Mouse (Mus musculus) kidney, postnatal 0 days (tissue): ENCODE results near the gene Stk25. TPM values are rescaled to one million over a fixed set of nuclear protein-coding genes. Genes with fewer than 3 reads are reported as not detected.

Experiments used
- ATAC-seq: fragments of 200-750 bp; cut with Nextera tagmentation; replicated peaks from 2 replicates; pipeline ENCODE4 v1.8.0; 2017; ENCODE audit warnings: low read depth, moderate number of reproducible peaks, moderate TSS enrichment, moderate library complexity; ENCODE audit not compliant: low FRiP score
- DNase-seq: peaks from one replicate; pipeline ENCODE4 v3.0.0-alpha.2; 2016; ENCODE audit warnings: low spot score
- H3K27ac ChIP-seq: fragments of 300-500 bp; sonication (generic); 2 replicates; pipeline ENCODE4 v1.5.1; 2014; ENCODE audit warnings: mild to moderate bottlenecking
- H3K27me3 ChIP-seq: fragments of 300-500 bp; sonication (generic); 2 replicates; pipeline ENCODE4 v1.6.1; 2014; ENCODE audit warnings: low read length, mixed read lengths; ENCODE audit not compliant: insufficient read depth
- H3K36me3 ChIP-seq: fragments of 300-500 bp; sonication (generic); 2 replicates; pipeline ENCODE4 v1.6.1; 2014; ENCODE audit warnings: low read length, mixed read lengths; ENCODE audit not compliant: insufficient read depth
- H3K4me1 ChIP-seq: fragments of 300-500 bp; sonication (generic); replicated peaks from 2 replicates; pipeline ENCODE4 v1.6.1; 2014; ENCODE audit warnings: antibody characterized with exemption, low read length, mixed read lengths; ENCODE audit not compliant: insufficient read depth
- H3K4me2 ChIP-seq: fragments of 300-500 bp; sonication (generic); 2 replicates; pipeline ENCODE4 v1.6.1; 2014; ENCODE audit warnings: mild to moderate bottlenecking, low read length, moderate library complexity, mixed read lengths
- H3K4me3 ChIP-seq: fragments of 300-500 bp; sonication (generic); replicated peaks from 2 replicates; pipeline ENCODE4 v1.5.1; 2014; ENCODE audit warnings: low read depth, low read length
- H3K9ac ChIP-seq: fragments of 300-500 bp; sonication (generic); 2 replicates; pipeline ENCODE4 v1.6.1; 2014; ENCODE audit warnings: low read depth, low read length
- H3K9me3 ChIP-seq: fragments of 300-500 bp; sonication (generic); replicated peaks from 2 replicates; pipeline ENCODE4 v1.6.1; 2016; ENCODE audit warnings: low read length, inconsistent platforms, mixed read lengths
- CTCF ChIP-seq: IDR thresholded peaks from 2 replicates; pipeline ENCODE4 v1.5.1; 2016; ENCODE audit warnings: antibody characterized with exemption, low read depth, mild to moderate bottlenecking, moderate library complexity
- WGBS: fragments of 180-500 bp; shearing (Covaris S2); extraction: QIAGEN DNeasy Blood & Tissue Kit; methylation state at CpG from one replicate; pipeline ENCODE4 v1.1.7; 2014; 5-methylcytosine and 5-hydroxymethylcytosine counted together
- polyA plus RNA-seq: library from polyadenylated mRNA; unstranded; fragments of >200 nt; fragmentation: Nextera tagmentation; extraction: Ambion mirVana; gene quantifications from 2 replicates; pipeline ENCODE4 v1.2.1, GENCODE M21; 2015

Stk25 gene
- polyA plus RNA-seq, 1 experiment from 2014 or later: 174 TPM

DNA sequence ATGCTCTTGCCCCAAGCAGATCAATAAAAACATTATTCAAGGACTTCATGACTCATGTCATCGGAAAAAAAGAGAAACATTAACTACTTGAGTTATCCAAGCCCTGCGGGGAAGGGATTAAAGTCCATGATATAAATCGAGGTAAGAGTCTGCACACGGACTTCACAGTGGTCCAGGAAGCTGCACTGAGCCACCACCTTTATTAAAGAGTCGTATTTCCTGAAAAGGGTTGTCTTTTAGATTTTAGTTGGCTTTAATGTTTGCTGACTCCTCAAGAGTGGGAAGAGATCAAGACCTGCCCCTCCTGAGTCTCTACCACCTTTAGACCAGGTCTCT is 1.5 kb downstream of the Stk25 start:
- 61% methylated on average over 5 of the region's 5 CpGs for WGBS

DNA sequence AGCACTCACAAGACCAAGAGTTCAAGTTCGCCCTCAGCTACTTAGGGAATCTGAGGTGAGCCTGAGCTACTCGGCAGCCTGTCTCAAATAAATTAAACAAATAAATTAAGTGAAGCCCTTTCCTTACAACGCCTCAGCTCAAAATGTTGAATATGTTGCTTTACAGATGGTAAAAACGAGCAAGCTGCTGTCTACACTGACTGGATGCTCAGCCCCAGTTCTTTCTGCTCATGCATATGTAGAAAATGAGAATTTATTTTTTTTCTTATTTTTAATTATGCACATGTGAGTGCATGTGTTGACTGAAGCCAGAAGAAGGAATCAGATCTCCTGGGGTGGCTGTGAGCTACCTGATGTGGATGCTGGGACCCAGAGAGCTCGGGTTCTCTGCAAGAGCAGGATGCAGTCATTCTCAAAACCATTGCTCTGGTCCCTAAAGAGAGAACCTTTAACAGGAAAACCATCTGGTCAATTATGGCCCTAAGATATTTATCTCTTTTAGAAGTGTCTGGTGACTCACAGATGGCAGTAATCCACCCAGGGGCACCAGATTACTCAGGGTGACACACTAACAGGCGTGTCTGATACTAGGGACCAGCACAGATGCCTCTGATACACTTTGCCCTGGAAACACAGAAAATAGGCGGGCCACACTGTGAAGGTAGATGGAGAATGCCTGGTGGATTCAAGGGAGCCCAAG is 2.0 kb downstream of the Stk25 start:
- TF ChIP-seq CTCF: no peak
- H3K9ac ChIP-seq: no peak overlapping the region
- DNase-seq: no peak
- H3K27ac ChIP-seq: no peak overlapping the region
- H3K4me2 ChIP-seq: no peak overlapping the region
- 65% methylated on average over 7 of the region's 7 CpGs for WGBS
- no peaks in the 10 kb centered on the region for H3K27me3 ChIP-seq
- no peak overlapping the region for H3K4me3 ChIP-seq
- no peaks in the 10 kb centered on the region for H3K9me3 ChIP-seq
- no peaks in the 10 kb centered on the region for H3K36me3 ChIP-seq
- ATAC-seq: no peak
- H3K4me1 ChIP-seq: no peaks in the 10 kb centered on the region

More for the DNA sequence above, 1.5 kb downstream of the Stk25 start:
- Histone ChIP-seq H3K27me3 (no peaks in the 10 kb centered on the region), H3K4me1 (no peaks in the 10 kb centered on the region), H3K9me3 (no peaks in the 10 kb centered on the region), H3K4me2 (no peak overlapping the region), H3K9ac (no peak overlapping the region), H3K4me3 (no peak overlapping the region), H3K36me3 (no peaks in the 10 kb centered on the region), H3K27ac (no peak overlapping the region)
- DNase-seq (no peak), ATAC-seq (no peak)
- no peak for TF ChIP-seq CTCF

DNA sequence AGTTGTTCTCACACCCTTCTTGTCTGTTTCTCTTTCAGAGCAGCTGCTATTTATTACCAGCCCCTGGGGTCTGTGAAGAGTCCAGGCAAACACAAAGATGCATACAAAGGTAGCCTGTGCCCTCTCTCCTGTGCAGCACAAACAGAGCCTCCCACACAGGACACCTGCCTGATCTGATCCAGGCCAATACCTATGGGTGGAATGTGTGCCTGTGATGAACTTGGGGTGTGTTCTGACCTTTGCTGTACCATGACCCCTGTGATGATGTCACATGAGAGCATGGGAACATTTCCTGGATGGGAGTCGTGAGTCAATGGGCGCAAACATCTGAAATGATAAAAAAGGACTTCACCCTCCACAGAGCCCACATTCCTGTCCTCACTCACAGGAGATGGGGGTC is 3.7 kb downstream of the Stk25 start:
- no peak overlapping the region for H3K9ac ChIP-seq
- H3K4me3 ChIP-seq: no peak overlapping the region
- ATAC-seq (no peak), DNase-seq (no peak)
- WGBS: 68% methylated on average over 2 of the region's 2 CpGs
- no peaks in the 10 kb centered on the region for H3K27me3 ChIP-seq
- no peaks in the 10 kb centered on the region for H3K9me3 ChIP-seq
- no peak for TF ChIP-seq CTCF
- no peaks in the 10 kb centered on the region for H3K4me1 ChIP-seq
- H3K4me2 ChIP-seq: no peak overlapping the region
- no peaks in the 10 kb centered on the region for H3K36me3 ChIP-seq
- H3K27ac ChIP-seq: no peak overlapping the region

DNA sequence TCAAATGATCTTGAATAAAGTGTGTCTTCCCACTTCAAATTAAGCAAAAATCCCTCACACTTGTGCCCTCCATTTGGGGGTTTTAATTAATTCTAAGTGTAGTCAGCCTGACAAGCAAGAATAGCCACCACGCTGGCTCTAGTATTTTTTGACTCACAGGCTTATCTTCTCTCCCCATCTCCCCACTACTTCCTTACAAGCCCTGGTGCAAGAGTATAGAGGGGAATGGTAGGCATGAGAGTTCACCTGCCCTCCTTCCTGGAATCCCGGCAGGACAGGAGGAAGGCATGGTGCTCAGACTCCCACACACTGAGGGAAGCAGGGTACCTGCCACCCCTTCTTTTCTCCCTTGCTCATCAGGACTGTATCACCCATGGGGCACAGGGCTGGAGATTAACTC is 4.2 kb downstream of the Stk25 start:
- no peak overlapping the region for H3K27ac ChIP-seq
- H3K4me1 ChIP-seq: no peaks in the 10 kb centered on the region
- TF ChIP-seq CTCF: no peak
- H3K9me3 ChIP-seq: no peaks in the 10 kb centered on the region
- H3K4me3 ChIP-seq: no peak overlapping the region
- DNase-seq (no peak), ATAC-seq (no peak)
- H3K27me3 ChIP-seq: no peaks in the 10 kb centered on the region
- H3K4me2 ChIP-seq: no peak overlapping the region
- 12% methylated on average over 2 of the region's 2 CpGs for WGBS
- H3K9ac ChIP-seq: no peak overlapping the region
- H3K36me3 ChIP-seq: no peaks in the 10 kb centered on the region

DNA sequence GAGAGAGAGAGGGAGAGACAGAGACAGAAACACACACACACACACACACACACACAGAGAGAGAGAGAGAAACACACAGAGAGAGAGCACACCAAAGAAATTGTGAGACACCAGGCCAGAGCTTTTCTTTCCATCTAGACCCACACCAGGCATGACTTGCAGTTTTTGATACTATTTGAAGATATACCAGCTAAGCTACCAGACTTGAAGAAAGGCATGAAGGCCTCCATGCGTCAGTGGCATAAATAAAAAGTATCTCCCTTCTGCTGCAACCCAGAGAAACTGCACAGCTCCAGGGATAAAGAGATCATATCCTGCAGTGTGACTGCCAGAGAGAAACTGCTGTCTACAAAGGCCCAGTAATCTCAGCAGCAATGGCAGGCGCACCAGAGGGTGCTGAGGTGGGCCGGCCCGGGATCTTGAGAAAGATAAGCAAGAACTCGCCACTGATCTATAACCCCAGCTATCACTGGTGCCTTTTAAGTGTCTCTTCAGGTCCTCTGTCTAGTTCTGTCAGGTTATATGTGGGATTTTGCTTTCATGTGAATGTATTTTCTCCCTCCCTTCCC is 8.8 kb downstream of the Stk25 start:
- no peak overlapping the region for H3K9ac ChIP-seq
- no peaks in the 10 kb centered on the region for H3K36me3 ChIP-seq
- DNase-seq (no peak), ATAC-seq (no peak)
- no peak overlapping the region for H3K4me3 ChIP-seq
- no peak overlapping the region for H3K4me2 ChIP-seq
- H3K4me1 ChIP-seq: no peaks in the 10 kb centered on the region
- no peak for TF ChIP-seq CTCF
- H3K27ac ChIP-seq: no peak overlapping the region
- no peaks in the 10 kb centered on the region for H3K27me3 ChIP-seq
- 75% methylated on average over 5 of the region's 5 CpGs for WGBS
- no peaks in the 10 kb centered on the region for H3K9me3 ChIP-seq

DNA sequence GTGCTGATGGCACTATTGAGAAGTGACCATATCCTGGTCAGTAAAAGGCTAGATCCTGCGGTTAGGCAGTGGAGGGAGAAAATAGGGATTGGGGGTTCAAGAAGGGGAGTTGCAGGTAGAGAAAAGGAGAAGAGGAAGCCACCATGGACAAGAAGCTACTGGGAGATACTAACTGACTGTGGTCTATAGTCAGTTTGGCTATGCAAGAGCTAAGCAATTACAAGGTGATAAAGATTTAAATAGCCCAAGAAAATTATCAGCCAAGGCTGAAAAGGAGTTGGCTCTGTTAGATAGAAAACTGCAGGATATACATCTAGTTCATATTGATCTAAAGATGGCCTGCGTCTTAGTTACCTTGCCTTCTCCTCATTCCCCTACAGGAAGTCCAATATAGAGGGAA is 15.8 kb downstream of the Stk25 start:
- no peak for DNase-seq
- Histone ChIP-seq H3K4me3 (no peak overlapping the region), H3K36me3 (no peaks in the 10 kb centered on the region), H3K4me2 (no peak overlapping the region), H3K27ac (no peak overlapping the region), H3K9ac (no peak overlapping the region), H3K27me3 (no peaks in the 10 kb centered on the region), H3K9me3 (no peaks in the 10 kb centered on the region), H3K4me1 (no peaks in the 10 kb centered on the region)
- no peak for TF ChIP-seq CTCF
- no peak for ATAC-seq
- WGBS: 85% methylated on average over 2 of the region's 2 CpGs

DNA sequence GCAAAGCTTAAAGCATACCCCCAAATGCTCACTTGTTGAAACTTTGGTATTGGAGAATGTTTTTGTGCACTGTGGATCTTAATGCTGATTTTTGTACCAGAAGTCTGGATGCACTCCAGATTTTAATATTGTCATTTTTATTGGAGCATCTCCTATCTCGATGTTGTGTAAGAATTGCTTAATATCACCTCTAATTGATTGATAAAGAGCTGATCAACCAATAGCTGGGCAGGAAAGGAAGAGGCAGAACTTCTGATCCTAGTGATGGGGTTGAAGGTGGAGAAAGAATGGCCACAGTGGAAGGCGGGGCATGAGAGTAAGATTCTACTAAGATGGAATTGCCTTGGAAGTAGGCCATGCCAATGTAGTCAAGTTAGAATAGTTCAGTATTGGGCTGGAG is 16.5 kb downstream of the Stk25 start:
- H3K9ac ChIP-seq: no peak overlapping the region
- no peak for TF ChIP-seq CTCF
- no peak for ATAC-seq

More for the DNA sequence above, 16.5 kb downstream of the Stk25 start:
- Histone ChIP-seq H3K4me2 (no peak overlapping the region), H3K4me1 (no peaks in the 10 kb centered on the region), H3K9me3 (no peaks in the 10 kb centered on the region), H3K4me3 (no peak overlapping the region), H3K27ac (no peak overlapping the region), H3K36me3 (no peaks in the 10 kb centered on the region), H3K27me3 (no peaks in the 10 kb centered on the region)
- DNase-seq: no peak
- WGBS: 87% methylated on average over 2 of the region's 2 CpGs
